Mouse (Mus musculus): ENCODE data around the gene Gm20547. TPM values are rescaled to one million over a fixed set of nuclear protein-coding genes. Genes with fewer than 3 reads are reported as not detected.

The Gm20547 gene
- polyA plus RNA-seq, 1 experiment = not detected

GRCm38 (mm10) chr17:34897373-34898159 is 15.7 kb upstream of the Gm20547 start:
- TF ChIP-seq POLR2A (IDR thresholded peaks at IDR 0.05; ENCODE audit: borderline replicate concordance, extremely low read depth, low read depth, low read length) (no peak), CTCF (IDR thresholded peaks at IDR 0.05; ENCODE audit: insufficient read depth, low read length) (no peak)
- peaks cover 5% of the 10 kb centered on the region; the same call in 1 of the 2 replicates for H3K4me1 ChIP-seq (ENCODE audit: control insufficient read depth, insufficient read depth, low read length)
- peak; percentile 26 for DNase-seq
- WGBS = 10% methylated on average over 10 of the region's 10 CpGs
- peak overlapping the region; percentile 87 for H3K4me3 ChIP-seq (replicated peaks; ENCODE audit: extremely low read depth, low read depth, low read length)

GRCm38 (mm10) chr17:34896366-34896765 is 14.5 kb upstream of the Gm20547 start:
- TF ChIP-seq POLR2A (IDR thresholded peaks at IDR 0.05; ENCODE audit: borderline replicate concordance, extremely low read depth, low read depth, low read length) = no peak
- TF ChIP-seq CTCF (IDR thresholded peaks at IDR 0.05; ENCODE audit: insufficient read depth, low read length) = no peak
- H3K4me1 ChIP-seq (ENCODE audit: control insufficient read depth, insufficient read depth, low read length) = peaks cover 5% of the 10 kb centered on the region; the same call in 1 of the 2 replicates
- DNase-seq = no peak
- H3K4me3 ChIP-seq (replicated peaks; ENCODE audit: extremely low read depth, low read depth, low read length) = no peak overlapping the region
- WGBS = 76% methylated on average over 17 of the region's 17 CpGs

- 93% methylated on average over 15 of the region's 15 CpGs for WGBS
- H3K4me1 ChIP-seq (ENCODE audit: control insufficient read depth, insufficient read depth, low read length) = peaks cover 5% of the 10 kb centered on the region; the same call in 1 of the 2 replicates
- H3K4me3 ChIP-seq (replicated peaks; ENCODE audit: extremely low read depth, low read depth, low read length) = no peak overlapping the region
- DNase-seq = no peak
- TF ChIP-seq POLR2A (IDR thresholded peaks at IDR 0.05; ENCODE audit: borderline replicate concordance, extremely low read depth, low read depth, low read length) (no peak), CTCF (IDR thresholded peaks at IDR 0.05; ENCODE audit: insufficient read depth, low read length) (no peak)
Observed at GRCm38 (mm10) chr17:34895724-34896123, 13.9 kb upstream of the Gm20547 start.

- DNase-seq = peak; percentile 57
- peak overlapping the region; percentile 78 for H3K4me3 ChIP-seq (replicated peaks; ENCODE audit: extremely low read depth, low read depth, low read length)
- WGBS = 10% methylated on average over 47 of the region's 51 CpGs
- peaks cover 5% of the 10 kb centered on the region; the same call in 1 of the 2 replicates for H3K4me1 ChIP-seq (ENCODE audit: control insufficient read depth, insufficient read depth, low read length)
- TF ChIP-seq POLR2A (IDR thresholded peaks at IDR 0.05; ENCODE audit: borderline replicate concordance, extremely low read depth, low read depth, low read length) (no peak), CTCF (IDR thresholded peaks at IDR 0.05; ENCODE audit: insufficient read depth, low read length) (no peak)
Observed at GRCm38 (mm10) chr17:34894801-34895530, 13.1 kb upstream of the Gm20547 start.

- H3K4me1 ChIP-seq (ENCODE audit: control insufficient read depth, insufficient read depth, low read length) = peaks cover 5% of the 10 kb centered on the region; the same call in 1 of the 2 replicates
- WGBS = 2% methylated on average over 46 of the region's 51 CpGs
- TF ChIP-seq POLR2A (IDR thresholded peaks at IDR 0.05; ENCODE audit: borderline replicate concordance, extremely low read depth, low read depth, low read length) = peak; percentile 79; the same call in 1 of the 2 replicates
- TF ChIP-seq CTCF (IDR thresholded peaks at IDR 0.05; ENCODE audit: insufficient read depth, low read length) = no peak
- peak overlapping the region; percentile 78 for H3K4me3 ChIP-seq (replicated peaks; ENCODE audit: extremely low read depth, low read depth, low read length)
- peak; percentile 91 for DNase-seq
Observed at GRCm38 (mm10) chr17:34894074-34894597, 12.3 kb upstream of the Gm20547 start.

GRCm38 (mm10) chr17:34893072-34893824 is 11.4 kb upstream of the Gm20547 start:
- Histone ChIP-seq H3K4me1 (ENCODE audit: control insufficient read depth, insufficient read depth, low read length) (peaks cover 5% of the 10 kb centered on the region; the same call in 1 of the 2 replicates), H3K4me3 (replicated peaks; ENCODE audit: extremely low read depth, low read depth, low read length) (no peak overlapping the region)
- 77% methylated on average over 12 of the region's 12 CpGs for WGBS
- TF ChIP-seq CTCF (IDR thresholded peaks at IDR 0.05; ENCODE audit: insufficient read depth, low read length) (no peak), POLR2A (IDR thresholded peaks at IDR 0.05; ENCODE audit: borderline replicate concordance, extremely low read depth, low read depth, low read length) (no peak)
- DNase-seq = no peak

- no peak for DNase-seq
- Histone ChIP-seq H3K4me1 (ENCODE audit: control insufficient read depth, insufficient read depth, low read length) (peaks cover 3% of the 10 kb centered on the region; the same call in 1 of the 2 replicates), H3K4me3 (replicated peaks; ENCODE audit: extremely low read depth, low read depth, low read length) (no peak overlapping the region)
- TF ChIP-seq CTCF (IDR thresholded peaks at IDR 0.05; ENCODE audit: insufficient read depth, low read length) (no peak), POLR2A (IDR thresholded peaks at IDR 0.05; ENCODE audit: borderline replicate concordance, extremely low read depth, low read depth, low read length) (no peak)
- 91% methylated on average over 2 of the region's 2 CpGs for WGBS
Observed at GRCm38 (mm10) chr17:34891377-34891776, 9.5 kb upstream of the Gm20547 start.

GRCm38 (mm10) chr17:34890074-34890743 is 8.4 kb upstream of the Gm20547 start:
- WGBS = 87% methylated on average over 12 of the region's 12 CpGs
- Histone ChIP-seq H3K4me1 (ENCODE audit: control insufficient read depth, insufficient read depth, low read length) (peaks cover 1% of the 10 kb centered on the region; the same call in 1 of the 2 replicates), H3K4me3 (replicated peaks; ENCODE audit: extremely low read depth, low read depth, low read length) (no peak overlapping the region)
- no peak for DNase-seq
- no peak for TF ChIP-seq CTCF (IDR thresholded peaks at IDR 0.05; ENCODE audit: insufficient read depth, low read length)
- no peak for TF ChIP-seq POLR2A (IDR thresholded peaks at IDR 0.05; ENCODE audit: borderline replicate concordance, extremely low read depth, low read depth, low read length)

Measured in lung, adult 2 months (tissue).